Mouse (Mus musculus) ES-Bruce4 (cell line): Measurements from ENCODE around the gene Mcf2.

Experiments used
- CTCF ChIP-seq: IDR thresholded peaks from one replicate; pipeline ENCODE4 v1.8.1; 2011; ENCODE audit warnings: low read depth, low read length
- EP300 ChIP-seq: IDR thresholded peaks from 2 replicates; pipeline ENCODE4 v1.6.1; 2011; ENCODE audit warnings: low read depth, low read length; ENCODE audit not compliant: insufficient read depth

GRCm38 (mm10) chrX:60021595-60021994 is 157.3 kb downstream of the Mcf2 start:
- TF ChIP-seq EP300: no peak
- no peak for TF ChIP-seq CTCF
